Mouse (Mus musculus) embryonic fibroblast, embryonic 13.5 days (primary cell): ENCODE measurements around the gene Timm8a2.
"Not testable (repeated sequence)": the region's sequence is repeated elsewhere in the genome, so short reads cannot be mapped to it uniquely, and the experiment has no call there.

Experiments used
- CTCF ChIP-seq: IDR thresholded peaks from 2 replicates; pipeline ENCODE4 v1.5.1; 2011; ENCODE audit warnings: mild to moderate bottlenecking, control low read depth, low read length, moderate library complexity, borderline replicate concordance; ENCODE audit not compliant: insufficient read depth
- POLR2A ChIP-seq: IDR thresholded peaks from 2 replicates; pipeline ENCODE4 v1.6.1; 2011; ENCODE audit warnings: low read depth, mild to moderate bottlenecking, control low read depth, low read length, moderate library complexity

GRCm38 (mm10) chr14:122068036-122068435 is 33.6 kb downstream of the Timm8a2 start:
- not testable (repeated sequence) for TF ChIP-seq CTCF, POLR2A
